Mouse (Mus musculus) kidney, adult 2 months (tissue): ENCODE data around the gene Pex7. TPM values are rescaled to one million over a fixed set of nuclear protein-coding genes. Genes with fewer than 3 reads are reported as not detected.
A peak's percentile ranks its signal among the peaks of the same experiment; 100 is the strongest.

Experiments used
- DNase-seq: peaks from one replicate; pipeline ENCODE4 v3.0.0; 2021
- H3K27ac ChIP-seq: fragments of 200-500 bp; 2 replicates; pipeline ENCODE4 v1.5.1; 2012; ENCODE audit warnings: low read depth, low read length, control low read depth, inconsistent platforms; ENCODE audit not compliant: insufficient read depth
- H3K27me3 ChIP-seq: fragments of 200-500 bp; replicated peaks from 2 replicates; pipeline ENCODE4 v1.6.1; 2012; ENCODE audit warnings: mild to moderate bottlenecking, moderate library complexity, low read length, inconsistent platforms; ENCODE audit not compliant: control insufficient read depth, insufficient read depth
- H3K36me3 ChIP-seq: fragments of 200-500 bp; 2 replicates; pipeline ENCODE4 v1.6.1; 2012; ENCODE audit warnings: mild to moderate bottlenecking, moderate library complexity, low read length, inconsistent platforms; ENCODE audit not compliant: control insufficient read depth, insufficient read depth
- H3K4me1 ChIP-seq: fragments of 200-500 bp; 2 replicates; pipeline ENCODE4 v1.6.1; 2011; ENCODE audit warnings: low read length; ENCODE audit not compliant: control insufficient read depth, insufficient read depth
- H3K4me3 ChIP-seq: fragments of 200-500 bp; 2 replicates; pipeline ENCODE4 v1.5.1; 2011; ENCODE audit warnings: mild to moderate bottlenecking, low read depth, low read length, control low read depth; ENCODE audit not compliant: insufficient read depth
- CTCF ChIP-seq: fragments of 200-500 bp; conservative IDR thresholded peaks from 2 replicates; pipeline ENCODE4 v1.5.1; 2011; ENCODE audit warnings: low read depth, mild to moderate bottlenecking, control low read depth, low read length, moderate library complexity, mixed read lengths; ENCODE audit not compliant: insufficient read depth, insufficient read length
- POLR2A ChIP-seq: fragments of 200-500 bp; IDR thresholded peaks from one replicate; pipeline ENCODE4 v1.6.1; 2011; ENCODE audit warnings: low read depth, low read length, control low read depth
- WGBS: fragments of 180-500 bp; shearing (Covaris S2); methylation state at CpG from one replicate; pipeline ENCODE4 v1.1.7; 2018; 5-methylcytosine and 5-hydroxymethylcytosine counted together
- polyA plus RNA-seq: library from polyadenylated mRNA; depleted of rRNA; stranded (reverse); fragments of >200 nt; gene quantifications from 2 replicates; pipeline ENCODE4 v1.2.3, GENCODE M21; 2012

Pex7 gene
- polyA plus RNA-seq, 1 experiment, result 87.4 TPM

GRCm38 (mm10) chr10:19947901-19948300, 40.4 kb upstream of the Pex7 start:
- Histone ChIP-seq H3K4me1 (peaks cover 11% of the 10 kb centered on the region), H3K27ac (no peak overlapping the region), H3K36me3 (no peaks in the 10 kb centered on the region), H3K4me3 (no peak overlapping the region), H3K27me3 (no peaks in the 10 kb centered on the region)
- no peak for DNase-seq
- 94% methylated on average over 5 of the region's 5 CpGs for WGBS
- no peak for TF ChIP-seq POLR2A
- TF ChIP-seq CTCF, result no peak

- Histone ChIP-seq H3K4me1 (peaks cover 11% of the 10 kb centered on the region), H3K36me3 (no peaks in the 10 kb centered on the region), H3K27ac (no peak overlapping the region), H3K27me3 (no peaks in the 10 kb centered on the region), H3K4me3 (no peak overlapping the region)
- TF ChIP-seq POLR2A (no peak), CTCF (no peak)
- no peak for DNase-seq
- 86% methylated on average over 10 of the region's 10 CpGs for WGBS
Observed at GRCm38 (mm10) chr10:19947441-19947840, 40.0 kb upstream of the Pex7 start.

GRCm38 (mm10) chr10:19946644-19947043, 39.2 kb upstream of the Pex7 start:
- H3K4me3 ChIP-seq, result no peak overlapping the region
- no peak overlapping the region for H3K27ac ChIP-seq
- 67% methylated on average over 6 of the region's 6 CpGs for WGBS
- peaks cover 11% of the 10 kb centered on the region for H3K4me1 ChIP-seq
- no peak for DNase-seq
- TF ChIP-seq POLR2A (no peak), CTCF (no peak)
- H3K27me3 ChIP-seq, result no peaks in the 10 kb centered on the region
- no peaks in the 10 kb centered on the region for H3K36me3 ChIP-seq

- no peak overlapping the region for H3K4me3 ChIP-seq
- no peaks in the 10 kb centered on the region for H3K27me3 ChIP-seq
- 56% methylated on average over 7 of the region's 7 CpGs for WGBS
- no peaks in the 10 kb centered on the region for H3K36me3 ChIP-seq
- DNase-seq, result no peak
- TF ChIP-seq CTCF (no peak), POLR2A (no peak)
- H3K27ac ChIP-seq, result peak overlapping the region; percentile 33; the same call in 1 of the 2 replicates
- H3K4me1 ChIP-seq, result peaks cover 19% of the 10 kb centered on the region
Observed at GRCm38 (mm10) chr10:19945651-19946050, 38.2 kb upstream of the Pex7 start.

- Histone ChIP-seq H3K36me3 (no peaks in the 10 kb centered on the region), H3K27me3 (no peaks in the 10 kb centered on the region), H3K4me1 (peaks cover 46% of the 10 kb centered on the region), H3K27ac (no peak overlapping the region), H3K4me3 (no peak overlapping the region)
- 92% methylated on average over 3 of the region's 3 CpGs for WGBS
- TF ChIP-seq POLR2A, result no peak
- TF ChIP-seq CTCF, result no peak
- no peak for DNase-seq
Observed at GRCm38 (mm10) chr10:19942621-19943020, 35.1 kb upstream of the Pex7 start.

GRCm38 (mm10) chr10:19941914-19942313, 34.4 kb upstream of the Pex7 start:
- H3K4me3 ChIP-seq, result no peak overlapping the region
- H3K27me3 ChIP-seq, result no peaks in the 10 kb centered on the region
- DNase-seq, result no peak
- TF ChIP-seq POLR2A, result no peak
- no peak for TF ChIP-seq CTCF
- WGBS, result 70% methylated on average over 9 of the region's 9 CpGs
- H3K4me1 ChIP-seq, result peaks cover 52% of the 10 kb centered on the region
- no peak overlapping the region for H3K27ac ChIP-seq
- H3K36me3 ChIP-seq, result no peaks in the 10 kb centered on the region

GRCm38 (mm10) chr10:19941063-19941462, 33.6 kb upstream of the Pex7 start:
- DNase-seq, result peak; percentile 75

More at GRCm38 (mm10) chr10:19941063-19941462, 33.6 kb upstream of the Pex7 start:
- Histone ChIP-seq H3K36me3 (no peaks in the 10 kb centered on the region), H3K27me3 (no peaks in the 10 kb centered on the region), H3K4me1 (peaks cover 52% of the 10 kb centered on the region), H3K4me3 (no peak overlapping the region), H3K27ac (peak overlapping the region; percentile 76)
- TF ChIP-seq POLR2A (no peak), CTCF (no peak)
- whole genome bisulfite sequencing, result 13% methylated on average over 6 of the region's 6 CpGs
